ENCODE assay signal across 11 mouse cellular contexts in genomic region chr12:76197071-76197470, GRCm38 (mm10). TPM values are rescaled to one million over a fixed set of nuclear protein-coding genes. Genes with fewer than 3 reads are reported as not detected.
DNase-seq lines count a peak whose midpoint lies in the region; ATAC-seq lines count a peak whose summit lies in the region.
"Had no signal": no experiment of that assay in that cellular context is flagged by ENCODE, and none has a peak within 500 bp of the region (broad histone marks: within the 10 kb centered on the region; RNA-seq: fewer than 3 reads in every experiment).

No protein-coding gene starts in this region.

- H3K9me3 ChIP-seq in megakaryocyte, embryonic 14.5 days: no peaks in the 10 kb centered on the region
- no peaks in the 10 kb centered on the region for H3K9me3 ChIP-seq in limb, embryonic 11.5 days (ENCODE audit: control insufficient read depth, low read length)
- H3K9me3 ChIP-seq in neural tube, embryonic 13.5 days: no peaks in the 10 kb centered on the region

- peak overlapping the region; percentile 90; the same call in 1 of the 2 replicates for H3K4me2 ChIP-seq in limb, embryonic 11.5 days (ENCODE audit: low read depth, severe bottlenecking)
- H3K4me2 ChIP-seq in neural tube, embryonic 13.5 days: peak overlapping the region; percentile 80

- H3K4me3 ChIP-seq in megakaryocyte, embryonic 14.5 days (replicated peaks): peak overlapping the region; percentile 91
- H3K4me3 ChIP-seq in limb, embryonic 11.5 days (ENCODE audit: low read depth, low read length): no peak overlapping the region
- peak overlapping the region; percentile 35 for H3K4me3 ChIP-seq in neural tube, embryonic 13.5 days

- no peak for DNase-seq in cerebellum, postnatal 4 days (ENCODE audit: low spot score in 2 of 2)
- DNase-seq in limb, embryonic 11.5 days (ENCODE audit: low spot score): no peak
- no peak for DNase-seq in layer of hippocampus, adult 9-10 months (ENCODE audit: low spot score)
- DNase-seq in adrenal gland, postnatal 25 days: no peak

- H3K27me3 ChIP-seq in megakaryocyte, embryonic 14.5 days (replicated peaks): peaks cover 24% of the 10 kb centered on the region
- H3K27me3 ChIP-seq in limb, embryonic 11.5 days (ENCODE audit: control insufficient read depth, insufficient read depth, low read length): no peaks in the 10 kb centered on the region
- H3K27me3 ChIP-seq in neural tube, embryonic 13.5 days: peaks cover 8% of the 10 kb centered on the region

- no peak overlapping the region for H3K27ac ChIP-seq in limb, embryonic 11.5 days (replicated peaks; ENCODE audit: low read depth, low read length)
- no peak overlapping the region for H3K27ac ChIP-seq in neural tube, embryonic 13.5 days (replicated peaks)

- 43% methylated on average over 8 of the region's 8 CpGs for WGBS in limb, embryonic 11.5 days
- WGBS in neural tube, embryonic 13.5 days: 45% methylated on average over 8 of the region's 8 CpGs

- ATAC-seq in cerebellum, adult (ENCODE audit: insufficient number of reproducible peaks, low FRiP score, low TSS enrichment): 0 out of 2 replicates have a peak, but pooled peaks have one; percentile 29
- no peak for ATAC-seq in megakaryocyte, adult 5-6 weeks (ENCODE audit: poor library complexity, severe bottlenecking)
- no peak for ATAC-seq in limb, embryonic 11.5 days (ENCODE audit: insufficient number of reproducible peaks, low FRiP score, low TSS enrichment, low read depth)
- peak; percentile 60; the same call in 1 of the 2 replicates for ATAC-seq in neural tube, embryonic 13.5 days (ENCODE audit: low read depth)

- peaks cover 24% of the 10 kb centered on the region for H3K4me1 ChIP-seq in megakaryocyte, embryonic 14.5 days
- H3K4me1 ChIP-seq in limb, embryonic 11.5 days (ENCODE audit: control insufficient read depth, insufficient read depth, low read length): peaks cover 3% of the 10 kb centered on the region; the same call in 1 of the 2 replicates
- peaks cover 14% of the 10 kb centered on the region for H3K4me1 ChIP-seq in neural tube, embryonic 13.5 days (replicated peaks)

- no peaks in the 10 kb centered on the region for H3K36me3 ChIP-seq in megakaryocyte, embryonic 14.5 days (replicated peaks; ENCODE audit: low read length)
- no peaks in the 10 kb centered on the region for H3K36me3 ChIP-seq in limb, embryonic 11.5 days (ENCODE audit: control insufficient read depth, insufficient read depth, low read length)
- H3K36me3 ChIP-seq in neural tube, embryonic 13.5 days: no peaks in the 10 kb centered on the region

- H3K9ac ChIP-seq in limb, embryonic 11.5 days (ENCODE audit: low read length): no peak overlapping the region
- peak overlapping the region; percentile 51; the same call in 1 of the 2 replicates for H3K9ac ChIP-seq in neural tube, embryonic 13.5 days

RNA-seq across cellular contexts. Expression of gene Esr2, which starts 20.0 kb away (rescaled TPM):
- not detected in 2 replicates for polyA plus RNA-seq in megakaryocyte, embryonic 14.5 days (2012; ENCODE audit: insufficient read depth, low replicate concordance)
- not detected in 2 replicates for total RNA-seq in megakaryocyte, adult 5-6 weeks (2015)
- total RNA-seq in megakaryocyte, adult 5-6 weeks (2017): not detected in 2 replicates
- 0.20 and 0.40 TPM in 2 replicates for polyA plus RNA-seq in limb, embryonic 11.5 days (2014; fragmentation: Nextera tagmentation; extraction: Ambion mirVana)
- 0.10 and 0.27 TPM in 2 replicates for polyA plus RNA-seq in neural tube, embryonic 13.5 days (2015; fragmentation: Nextera tagmentation; extraction: Ambion mirVana)
- total RNA-seq in adrenal gland, postnatal 25 days (2021): not detected in 2 replicates

RNA-seq across cellular contexts. Expression of gene Tex21, which starts 49.5 kb away (rescaled TPM):
- not detected in 2 replicates for polyA plus RNA-seq in megakaryocyte, embryonic 14.5 days (2012; ENCODE audit: insufficient read depth, low replicate concordance)
- total RNA-seq in megakaryocyte, adult 5-6 weeks (2015): not detected in 2 replicates
- not detected in 2 replicates for total RNA-seq in megakaryocyte, adult 5-6 weeks (2017)
- polyA plus RNA-seq in limb, embryonic 11.5 days (2014; fragmentation: Nextera tagmentation; extraction: Ambion mirVana): 0.14 TPM in 1 of 2 replicates, not detected in the other
- not detected in 2 replicates for polyA plus RNA-seq in neural tube, embryonic 13.5 days (2015; fragmentation: Nextera tagmentation; extraction: Ambion mirVana)
- not detected in 2 replicates for total RNA-seq in adrenal gland, postnatal 25 days (2021)
- total RNA-seq: layer of hippocampus, postnatal 25 days had no signal
- polyA plus RNA-seq: cerebellum, adult 2 months; thymus, adult 2 months had no signal

RNA-seq across cellular contexts. Expression of gene Mthfd1, which starts 58.0 kb away (rescaled TPM):
- polyA plus RNA-seq in megakaryocyte, embryonic 14.5 days (2012; ENCODE audit: insufficient read depth, low replicate concordance): 30.6 and 61.4 TPM in 2 replicates
- 18.4 and 22.9 TPM in 2 replicates for total RNA-seq in megakaryocyte, adult 5-6 weeks (2015)
- total RNA-seq in megakaryocyte, adult 5-6 weeks (2017): 32.6 and 33.4 TPM in 2 replicates
- polyA plus RNA-seq in limb, embryonic 11.5 days (2014; fragmentation: Nextera tagmentation; extraction: Ambion mirVana): 80.0 and 85.8 TPM in 2 replicates
- 23.1 and 25.5 TPM in 2 replicates for polyA plus RNA-seq in neural tube, embryonic 13.5 days (2015; fragmentation: Nextera tagmentation; extraction: Ambion mirVana)
- 54.7 and 64.6 TPM in 2 replicates for total RNA-seq in adrenal gland, postnatal 25 days (2021)

Comparison
In these comparisons a context has a peak if more than half of its experiments do, and no peak if none do; other contexts are left out.
1. ATAC-seq: peak in cerebellum, adult (single experiment) and neural tube, embryonic 13.5 days (single experiment); none in megakaryocyte, adult 5-6 weeks (single experiment) and limb, embryonic 11.5 days (single experiment).